Mouse (Mus musculus) frontal cortex, adult 2 months (tissue): ENCODE data around the gene Fuca1. TPM values are rescaled to one million over a fixed set of nuclear protein-coding genes. Genes with fewer than 3 reads are reported as not detected.
"Not testable (repeated sequence)": the region's sequence is repeated elsewhere in the genome, so short reads cannot be mapped to it uniquely, and the experiment has no call there.

ENCODE experiments used
- DNase-seq, 2 experiments: peaks; one replicate each; pipeline ENCODE4 v3.0.0; 2022; ENCODE audit warnings: low spot score in 1 of 2; ENCODE audit errors: extremely low spot score in 1 of 2
- polyA plus RNA-seq: library from polyadenylated mRNA; depleted of rRNA; stranded (reverse); fragments of >200 nt; gene quantifications from 2 replicates; pipeline ENCODE4 v1.2.3, GENCODE M21; 2012; rRNA removed

Fuca1 gene
- polyA plus RNA-seq, 1 experiment = 40.4 TPM

- peak; percentile 83 to 94 for DNase-seq
Measured at GRCm38 (mm10) chr4:135972556-135972906, 52.0 kb downstream of the Fuca1 start, which contains the start of gene Lypla2. Lypla2 (minus strand) TSS chr4:135972626.

DNA sequence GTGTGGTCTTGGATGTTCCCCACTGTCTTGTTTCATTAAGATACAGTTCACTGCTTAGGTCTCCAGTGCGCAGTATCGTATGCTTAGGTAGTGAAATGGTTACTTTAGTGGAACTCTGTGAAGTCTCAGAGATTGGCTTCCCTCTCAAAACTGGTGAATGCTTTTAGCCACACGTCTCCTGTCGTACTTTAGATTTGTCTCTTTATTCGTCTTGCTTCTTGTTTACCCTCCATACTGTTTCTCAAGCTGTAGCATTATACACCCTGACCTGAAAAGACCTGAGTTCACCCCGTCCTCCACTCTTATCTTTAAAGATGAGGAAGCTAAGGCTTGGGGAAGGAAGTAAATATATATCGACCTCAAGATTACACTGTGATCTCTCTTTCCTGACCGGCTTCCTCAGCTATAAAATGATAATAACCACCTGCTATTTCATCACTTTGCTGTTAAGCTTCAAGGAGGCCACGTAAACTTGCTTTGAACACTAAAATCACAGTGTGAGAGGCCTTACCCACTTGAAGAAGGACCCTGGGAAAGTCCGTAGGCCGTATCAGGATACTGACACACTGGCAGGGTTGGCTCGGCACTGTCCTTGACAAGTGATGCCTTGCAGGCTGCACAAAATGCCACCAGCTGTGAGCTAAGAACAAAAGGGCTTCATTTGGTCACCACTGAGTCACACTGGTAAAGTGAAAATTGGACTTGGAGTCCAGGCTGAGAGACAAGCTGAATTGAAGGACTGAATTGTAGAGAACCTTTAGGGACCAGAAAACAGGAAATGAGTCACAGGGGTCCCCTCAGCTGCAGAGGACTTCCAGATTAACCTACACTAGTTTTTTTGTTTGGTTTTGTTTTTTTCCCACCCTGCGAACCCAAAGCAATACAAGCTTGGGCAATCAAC is 52.6 kb downstream of the Fuca1 start:
- DNase-seq = no peak

GRCm38 (mm10) chr4:135976146-135976545 is 55.6 kb downstream of the Fuca1 start:
- DNase-seq = no peak

GRCm38 (mm10) chr4:135980223-135980622 is 59.7 kb downstream of the Fuca1 start:
- DNase-seq = not testable (repeated sequence)

DNA sequence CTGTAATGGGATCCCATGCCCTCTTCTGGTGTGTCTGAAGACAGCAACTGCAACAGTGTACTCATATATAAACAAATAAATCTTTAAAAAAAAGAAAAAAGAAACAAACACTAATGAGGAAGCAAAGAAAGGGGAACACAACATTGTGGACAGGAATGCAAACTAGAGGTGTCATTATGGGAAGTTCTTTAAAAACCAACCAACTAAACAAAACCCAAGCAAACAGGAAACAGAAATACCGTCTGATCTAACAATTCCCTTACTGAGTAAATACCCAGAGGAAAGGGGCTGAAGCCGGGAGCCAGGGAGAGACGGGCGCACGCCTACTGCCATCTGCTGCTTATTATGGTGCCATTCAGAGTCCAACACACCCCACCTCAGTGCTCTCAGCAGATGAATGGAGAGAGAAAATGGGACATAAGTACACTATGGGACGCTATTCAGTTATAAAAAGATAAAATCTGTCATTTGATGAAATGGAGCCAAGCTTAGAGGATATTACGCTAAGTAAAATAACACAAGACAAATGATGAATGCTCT is 61.1 kb downstream of the Fuca1 start:
- peak in 1 of 2 experiments; percentile 80 for DNase-seq

GRCm38 (mm10) chr4:135984556-135984955 is 64.0 kb downstream of the Fuca1 start:
- DNase-seq = no peak

DNA sequence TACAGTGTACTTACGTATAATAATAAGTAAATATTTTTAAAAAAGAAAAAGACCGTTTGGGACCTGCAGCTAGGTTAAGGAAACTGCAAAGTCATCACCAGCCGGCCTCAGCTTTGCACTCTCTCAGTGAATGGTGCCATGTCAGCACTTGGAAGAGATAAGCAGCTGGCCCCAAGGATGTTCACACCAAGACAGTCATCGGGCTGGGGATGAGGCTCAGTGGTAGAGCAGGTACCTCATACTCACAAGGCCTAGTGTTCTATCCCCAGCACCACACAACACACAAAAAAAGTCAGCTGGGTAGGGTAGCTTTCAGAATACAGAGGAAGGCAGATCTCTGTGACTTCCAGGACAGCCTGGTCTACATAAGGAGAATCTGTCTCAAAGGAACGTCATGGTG is 64.7 kb downstream of the Fuca1 start:
- DNase-seq = no peak

- DNase-seq = no peak
Measured at GRCm38 (mm10) chr4:135985769-135986168, 65.2 kb downstream of the Fuca1 start.

GRCm38 (mm10) chr4:135986301-135986942 is 65.9 kb downstream of the Fuca1 start:
- DNase-seq = no peak

DNA sequence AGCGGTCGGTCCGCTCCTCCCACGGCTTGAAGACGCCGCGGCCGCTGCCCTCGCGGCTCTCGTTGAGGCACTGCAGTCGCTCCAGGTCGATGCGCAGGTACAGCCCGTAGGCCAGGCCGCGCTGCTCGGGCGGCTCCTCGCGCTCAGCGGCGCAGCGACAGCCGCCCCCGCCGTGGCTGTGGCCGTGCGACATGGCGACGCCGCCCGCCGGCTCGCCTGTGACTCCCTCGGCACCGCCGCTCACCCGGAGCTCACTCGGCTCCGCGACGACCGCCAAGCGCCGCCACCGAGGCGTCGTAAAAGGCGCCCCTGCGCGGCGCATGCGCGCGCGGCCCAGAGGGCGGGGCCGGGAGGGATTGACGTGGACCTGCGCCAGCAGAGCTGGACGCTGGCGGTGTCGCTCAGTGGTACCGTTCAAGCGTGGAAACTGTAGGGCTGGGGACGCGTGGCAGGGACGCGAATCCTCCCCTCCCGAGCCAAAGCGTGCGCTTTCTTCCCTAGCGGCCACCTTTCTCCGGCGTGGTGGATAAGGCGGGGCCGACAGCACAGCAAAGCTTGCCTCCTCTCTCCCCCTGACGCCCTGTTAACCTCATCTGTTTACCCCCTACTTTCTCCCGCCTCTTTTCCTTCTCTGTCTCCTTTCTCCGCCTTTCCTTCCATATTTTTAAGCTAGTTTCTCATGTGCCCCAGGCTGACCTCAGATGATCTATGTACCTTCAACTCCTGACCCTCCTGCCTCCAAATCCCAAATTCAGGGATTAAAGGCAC is 66.6 kb downstream of the Fuca1 start, which contains the start of gene Pithd1:
TSS of gene Pithd1 (minus strand) at position 322 of the 768 bp plus-strand sequence.
- DNase-seq = peak; percentile 82 to 94

DNA sequence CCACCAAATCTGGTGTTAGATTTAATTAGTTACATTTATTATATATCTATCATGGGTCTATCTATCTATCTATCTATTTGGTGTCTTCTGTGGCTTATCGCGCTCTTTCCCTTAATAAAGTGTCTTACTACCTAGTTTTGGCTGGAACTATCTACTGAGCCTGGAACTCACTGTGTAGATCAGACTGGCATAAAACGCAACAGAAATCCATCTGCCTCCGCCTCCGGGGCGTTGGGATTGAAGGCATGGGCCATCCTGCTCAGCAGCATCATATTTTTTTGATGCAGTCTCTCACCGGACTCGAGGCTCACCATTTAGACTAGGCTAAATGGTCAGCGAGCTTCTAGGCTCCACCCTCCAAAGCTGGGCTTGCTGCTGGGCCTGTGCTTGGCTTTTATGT is 67.2 kb downstream of the Fuca1 start:
- no peak for DNase-seq

Other genes starting within 250 kb of the Fuca1 start
- gene Ifnlr1, start 234.4 kb upstream of the Fuca1 start, polyA plus RNA-seq = 0.29 and 0.30 TPM in 2 replicates
- 0.04 and 0.06 TPM in 2 replicates for gene Il22ra1, start 192.6 kb upstream of the Fuca1 start, polyA plus RNA-seq
- gene Myom3, start 161.0 kb upstream of the Fuca1 start, polyA plus RNA-seq = 1.8 and 2.6 TPM in 2 replicates
- gene Srsf10, start 65.0 kb upstream of the Fuca1 start, polyA plus RNA-seq = 68.2 and 68.5 TPM in 2 replicates
- 63.1 and 68.6 TPM in 2 replicates for gene Pnrc2, start 46.9 kb upstream of the Fuca1 start, polyA plus RNA-seq
- gene Cnr2, start 25.3 kb upstream of the Fuca1 start, polyA plus RNA-seq = 0.11 and 0.14 TPM in 2 replicates
- 56.1 and 56.2 TPM in 2 replicates for gene Hmgcl, start 25.7 kb downstream of the Fuca1 start, polyA plus RNA-seq
- gene Gale, start 43.0 kb downstream of the Fuca1 start, polyA plus RNA-seq = 31.9 and 37.6 TPM in 2 replicates
- gene Lypla2, start 51.9 kb downstream of the Fuca1 start, polyA plus RNA-seq = 108 and 117 TPM in 2 replicates
- 107 TPM in 2 replicates for gene Pithd1, start 66.5 kb downstream of the Fuca1 start, polyA plus RNA-seq
- gene Eloa, start 101.0 kb downstream of the Fuca1 start, polyA plus RNA-seq = 18.8 and 20.4 TPM in 2 replicates
- gene Rpl11, start 132.7 kb downstream of the Fuca1 start, polyA plus RNA-seq = 507 and 512 TPM in 2 replicates
- 90.0 and 90.1 TPM in 2 replicates for gene Id3, start 222.8 kb downstream of the Fuca1 start, polyA plus RNA-seq